Mouse (Mus musculus) 3134 (cell line): ENCODE results near the gene Mvb12a.

Experiments
- DNase-seq: peaks from one replicate; pipeline ENCODE4 v3.0.0-alpha.2; 2011; ENCODE audit warnings: low spot score; ENCODE audit not compliant: insufficient read length; ENCODE audit errors: extremely low read depth

Mvb12a gene

GRCm38 (mm10) chr8:71560765-71561164 is 18.0 kb downstream of the Mvb12a start:
- no peak for DNase-seq

DNA sequence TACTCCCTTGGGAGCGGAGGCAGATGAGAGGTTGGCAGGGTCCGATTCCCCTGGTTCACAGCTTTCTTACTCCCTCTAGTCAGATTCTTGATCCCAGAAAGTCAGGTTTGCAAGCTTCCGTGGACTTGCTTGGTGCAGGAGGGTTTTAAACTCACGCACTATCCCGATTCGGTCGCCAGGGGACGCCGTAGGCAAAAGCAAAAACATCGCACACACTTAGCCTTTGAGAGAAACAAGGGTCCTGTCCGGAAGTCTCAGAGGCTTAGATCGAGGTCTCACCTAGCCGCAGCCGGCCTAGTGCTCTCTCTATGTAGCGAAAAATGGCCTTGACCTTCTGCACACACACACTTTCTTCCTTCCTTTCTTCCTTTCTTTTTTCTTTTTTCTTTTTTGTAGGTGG is 18.7 kb downstream of the Mvb12a start:
- DNase-seq = peak; percentile 70

- peak; percentile 54 for DNase-seq
Measured at GRCm38 (mm10) chr8:71562751-71563150, 20.0 kb downstream of the Mvb12a start.

DNA sequence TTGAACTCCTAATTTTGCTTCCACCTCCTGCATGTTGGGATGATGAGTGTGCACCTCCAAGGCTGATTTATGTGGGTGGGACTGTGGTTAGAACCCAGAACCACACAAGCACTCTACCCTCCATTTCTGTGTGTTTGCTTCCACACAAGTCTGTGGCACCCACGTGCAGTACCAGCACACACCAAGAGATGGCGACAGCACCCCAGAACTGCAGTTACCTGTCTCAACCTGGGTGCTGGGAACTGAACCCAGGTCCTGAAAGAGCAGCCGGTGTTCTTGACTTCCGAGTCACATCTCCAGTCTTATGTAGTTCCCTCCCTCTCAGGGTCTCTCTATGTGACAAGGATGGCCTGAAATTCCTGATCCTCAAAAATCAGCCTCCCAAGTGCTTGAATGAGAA is 21.3 kb downstream of the Mvb12a start:
- DNase-seq = no peak

GRCm38 (mm10) chr8:71566501-71566900 is 23.8 kb downstream of the Mvb12a start, which contains the start of gene Nxnl1:
Gene Nxnl1, minus strand, starts transcription at chr8:71566601.
- no peak for DNase-seq

GRCm38 (mm10) chr8:71567587-71567986 is 24.9 kb downstream of the Mvb12a start:
- no peak for DNase-seq

- DNase-seq = no peak
Measured at GRCm38 (mm10) chr8:71568387-71568937, 25.7 kb downstream of the Mvb12a start, which contains the start of gene Slc27a1. Gene Slc27a1, plus strand, starts transcription at chr8:71568882.

- DNase-seq = no peak
Measured at GRCm38 (mm10) chr8:71568941-71569340, 26.2 kb downstream of the Mvb12a start.

GRCm38 (mm10) chr8:71569366-71570290 is 26.9 kb downstream of the Mvb12a start:
- no peak for DNase-seq

- DNase-seq = peak; percentile 86
Measured at GRCm38 (mm10) chr8:71570291-71570954, 27.7 kb downstream of the Mvb12a start.

- no peak for DNase-seq
Measured at GRCm38 (mm10) chr8:71572077-71572476, 29.4 kb downstream of the Mvb12a start.

DNA sequence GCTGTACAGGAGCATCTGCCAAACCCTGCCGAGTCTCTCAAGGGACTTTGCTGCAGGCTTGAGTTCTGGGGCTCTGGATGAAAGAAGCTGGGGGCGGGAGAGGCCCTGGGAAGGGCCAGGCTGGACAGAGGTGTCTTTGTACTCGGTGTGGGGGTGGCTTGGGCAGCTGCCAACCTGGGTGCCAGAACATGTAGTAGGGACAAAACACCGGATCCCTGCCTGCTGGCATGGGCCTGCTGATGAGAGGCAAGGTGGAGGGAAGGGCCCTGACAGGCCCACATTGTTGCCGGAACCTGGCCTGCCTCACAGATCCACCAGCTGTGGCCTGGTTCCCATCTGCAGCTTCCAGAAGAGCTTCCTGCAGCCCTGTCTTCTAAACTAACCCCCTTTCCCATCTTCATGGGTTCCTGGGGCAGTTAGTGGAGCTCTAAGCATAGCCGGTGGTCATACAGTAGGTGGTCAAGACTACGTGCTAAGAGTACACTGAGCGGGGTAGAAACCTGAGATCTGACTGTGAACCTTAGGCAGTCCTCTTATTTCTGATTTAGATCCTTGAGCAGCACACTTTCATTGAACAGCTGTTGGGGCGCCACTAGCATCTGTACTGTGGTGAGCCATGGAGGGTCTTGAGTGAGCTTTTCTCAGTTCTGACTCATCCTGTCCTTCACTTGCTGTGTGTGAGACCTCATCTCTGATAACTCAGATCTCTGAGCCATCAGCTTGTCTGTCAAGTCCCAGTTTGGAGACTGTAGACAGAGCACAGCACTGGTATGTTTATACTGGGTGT is 30.3 kb downstream of the Mvb12a start:
- DNase-seq = peak; percentile 88

DNA sequence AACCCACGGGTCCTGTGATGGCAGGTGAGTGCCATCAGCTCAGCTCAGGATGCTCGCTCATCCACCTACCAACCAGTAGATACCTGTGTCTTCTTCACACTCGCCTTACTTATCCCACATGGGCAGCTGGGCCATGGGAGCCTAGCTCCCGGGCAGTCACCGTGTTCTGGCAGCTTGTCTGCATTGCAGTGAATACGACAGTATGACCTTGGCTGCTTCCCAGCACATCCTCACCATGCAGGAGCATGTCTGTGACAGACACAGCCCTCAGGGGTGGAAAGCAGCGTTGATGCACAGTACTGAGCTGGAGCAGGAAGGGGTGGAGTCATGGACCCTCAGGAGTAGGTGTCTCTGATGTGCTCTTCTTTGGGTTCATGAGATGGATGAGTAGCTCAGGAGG is 31.7 kb downstream of the Mvb12a start:
- DNase-seq = no peak

DNA sequence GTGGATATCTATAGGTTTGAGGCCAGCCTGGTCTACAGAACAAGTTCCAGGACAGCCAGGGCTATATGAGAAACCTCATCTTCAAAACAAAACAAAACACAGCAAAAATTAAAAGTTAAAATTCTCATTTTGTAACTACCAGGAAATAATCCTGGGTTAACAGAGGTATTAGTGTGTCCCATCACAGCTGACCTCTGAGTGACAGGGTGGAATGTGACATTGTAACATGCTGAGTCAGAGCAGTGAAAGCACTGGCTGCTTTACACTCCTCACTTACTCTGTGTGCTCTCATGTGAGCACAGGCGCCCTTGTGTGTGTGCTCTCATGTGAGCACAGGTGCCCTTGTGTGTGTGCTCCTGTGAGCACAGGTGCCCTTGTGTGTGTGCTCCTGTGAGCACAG is 32.3 kb downstream of the Mvb12a start:
- DNase-seq = no peak

DNA sequence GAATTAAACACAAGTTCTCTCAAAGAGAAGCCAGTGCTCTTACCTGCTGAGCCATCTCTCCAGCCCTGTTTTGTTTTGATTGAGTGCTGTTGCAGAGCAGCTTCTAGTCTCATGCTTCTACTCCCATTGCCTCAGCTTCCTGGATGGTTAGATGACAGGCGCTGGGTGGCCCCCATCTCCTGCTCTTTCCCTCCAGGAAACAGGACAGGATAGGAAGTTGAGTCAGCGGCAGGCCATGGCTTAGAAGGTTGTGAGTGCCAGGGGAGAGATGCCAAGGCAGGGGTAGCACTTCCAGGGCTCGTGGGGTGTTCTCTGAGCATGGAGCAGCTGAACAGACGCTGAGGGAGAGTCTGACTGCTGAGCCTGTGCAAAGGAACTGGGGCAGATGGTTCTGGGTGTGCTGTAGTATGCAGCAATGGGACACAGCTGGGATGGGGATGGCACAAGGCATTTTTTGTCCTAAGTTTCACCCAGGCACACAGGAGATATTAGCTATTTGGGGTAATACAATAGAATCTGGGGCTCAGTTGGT is 35.2 kb downstream of the Mvb12a start:
- peak; percentile 61 for DNase-seq

GRCm38 (mm10) chr8:71579009-71579408 is 36.3 kb downstream of the Mvb12a start:
- DNase-seq = no peak

- DNase-seq = peak; percentile 79
Measured at GRCm38 (mm10) chr8:71579476-71579875, 36.8 kb downstream of the Mvb12a start.

GRCm38 (mm10) chr8:71580201-71580600 is 37.5 kb downstream of the Mvb12a start:
- DNase-seq = peak; percentile 89

GRCm38 (mm10) chr8:71586891-71587290 is 44.2 kb downstream of the Mvb12a start:
- no peak for DNase-seq

GRCm38 (mm10) chr8:71588762-71589161 is 46.0 kb downstream of the Mvb12a start:
- no peak for DNase-seq
